Mouse (Mus musculus) G1E (cell line): Measurements from ENCODE around the gene Arhgap35. TPM values are rescaled to one million over a fixed set of nuclear protein-coding genes. Genes with fewer than 3 reads are reported as not detected.
A peak's percentile ranks its signal among the peaks of the same experiment; 100 is the strongest.
"Not testable (repeated sequence)": the region's sequence is repeated elsewhere in the genome, so short reads cannot be mapped to it uniquely, and the experiment has no call there.

Experiments
- ATAC-seq: 2 replicates; pipeline ENCODE4 v1.8.0; 2016; ENCODE audit warnings: mild to moderate bottlenecking; ENCODE audit not compliant: insufficient number of reproducible peaks, poor library complexity, low FRiP score, severe bottlenecking; ENCODE audit errors: extremely low read depth
- DNase-seq: peaks from one replicate; pipeline ENCODE4 v3.0.0; 2012; ENCODE audit warnings: low spot score
- H3K27me3 ChIP-seq: 2 replicates; pipeline ENCODE4 v1.6.1; 2012; ENCODE audit warnings: mild to moderate bottlenecking, low read length, inconsistent platforms; ENCODE audit not compliant: insufficient read depth
- H3K36me3 ChIP-seq: replicated peaks from 2 replicates; pipeline ENCODE3; 2012; ENCODE audit warnings: mild to moderate bottlenecking, inconsistent platforms
- H3K4me1 ChIP-seq: 2 replicates; pipeline ENCODE4 v1.6.1; 2012; ENCODE audit warnings: low read depth, low read length, inconsistent platforms, mixed read lengths; ENCODE audit not compliant: insufficient read depth
- H3K4me3 ChIP-seq: 2 replicates; pipeline ENCODE4 v1.5.1; 2012; ENCODE audit warnings: low read depth, mild to moderate bottlenecking, inconsistent platforms, low read length, moderate library complexity, mixed read lengths
- H3K9me3 ChIP-seq: replicated peaks from 2 replicates; pipeline ENCODE4 v1.6.1; 2012; ENCODE audit warnings: inconsistent platforms
- CTCF ChIP-seq: IDR thresholded peaks from 2 replicates; pipeline ENCODE4 v1.5.1; 2012; ENCODE audit warnings: low read depth, low read length, inconsistent platforms, mixed read lengths
- GATA1 ChIP-seq: IDR thresholded peaks from 2 replicates; pipeline ENCODE4 v1.6.1; 2012; ENCODE audit warnings: borderline replicate concordance, low read length, inconsistent platforms, mixed read lengths
- GATA2 ChIP-seq: IDR thresholded peaks from 2 replicates; pipeline ENCODE4 v1.6.1; 2012; ENCODE audit warnings: low read depth, low read length, inconsistent platforms, borderline replicate concordance
- POLR2AphosphoS5 ChIP-seq: IDR thresholded peaks from 2 replicates; pipeline ENCODE4 v1.6.1; 2012; ENCODE audit warnings: low read depth, low read length, inconsistent platforms; ENCODE audit not compliant: insufficient replicate concordance
- TAL1 ChIP-seq: conservative IDR thresholded peaks from 2 replicates; pipeline ENCODE4 v1.6.1; 2012; ENCODE audit warnings: low read depth, low read length, inconsistent platforms, mixed read lengths
- polyA plus RNA-seq: library from polyadenylated mRNA; stranded (reverse); fragments of >175 nt; gene quantifications from 2 replicates; pipeline ENCODE4 v1.2.3, GENCODE M21; 2012
- total RNA-seq, 2 experiments: library from RNA; stranded (forward) in 1 of 2; stranded (reverse) in 1 of 2; fragments of 200-1000 nt in 1 of 2; fragments of >200 nt in 1 of 2; fragmentation: Nextera tagmentation in 1 of 2; gene quantifications; 2 replicates each; pipeline ENCODE4 v1.2.3; 2014 to 2017

The Arhgap35 gene
- total and polyA plus RNA-seq, 3 experiments = 3.5 to 14.4 (median 8.0) TPM

GRCm38 (mm10) chr7:16608046-16608445 lies 6.7 kb downstream of the Arhgap35 start:
- no peaks in the 10 kb centered on the region for H3K9me3 ChIP-seq
- no peak overlapping the region for H3K4me3 ChIP-seq
- peaks cover 22% of the 10 kb centered on the region for H3K4me1 ChIP-seq
- DNase-seq (no peak), ATAC-seq (no peak)
- no peak for TF ChIP-seq GATA1
- no peak for TF ChIP-seq CTCF
- no peak for TF ChIP-seq POLR2AphosphoS5
- no peak for TF ChIP-seq GATA2
- no peak for TF ChIP-seq TAL1
- H3K36me3 ChIP-seq = peaks cover 38% of the 10 kb centered on the region
- H3K27me3 ChIP-seq = no peaks in the 10 kb centered on the region

DNA sequence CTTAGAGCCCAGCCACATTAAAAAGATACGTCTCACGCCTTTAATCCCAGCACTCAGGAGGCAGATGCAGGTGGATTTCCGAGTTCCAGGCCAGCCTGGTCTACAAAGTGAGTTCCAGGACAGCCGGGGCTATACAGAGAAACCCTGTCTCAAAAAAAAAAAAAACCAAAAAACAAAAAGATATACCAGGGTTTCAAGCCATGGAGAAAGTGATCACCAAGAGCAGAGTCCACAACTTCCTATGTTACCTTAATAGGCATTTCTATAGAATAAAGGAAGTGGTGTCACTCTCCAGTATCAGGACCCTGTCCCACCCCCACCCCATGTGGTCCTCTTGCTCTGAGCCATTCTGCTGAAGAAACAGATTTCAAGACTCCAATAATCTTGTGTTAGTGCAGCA lies 8.0 kb downstream of the Arhgap35 start:
- not testable (repeated sequence) for H3K27me3 ChIP-seq, H3K9me3 ChIP-seq, ATAC-seq, DNase-seq, H3K4me3 ChIP-seq
- H3K36me3 ChIP-seq = peaks cover 30% of the 10 kb centered on the region
- H3K4me1 ChIP-seq = peaks cover 24% of the 10 kb centered on the region

GRCm38 (mm10) chr7:16604141-16604540 lies 10.7 kb downstream of the Arhgap35 start:
- ATAC-seq (no peak), DNase-seq (no peak)
- Histone ChIP-seq H3K4me3 (no peak overlapping the region), H3K4me1 (peaks cover 39% of the 10 kb centered on the region), H3K9me3 (no peaks in the 10 kb centered on the region), H3K36me3 (peaks cover 14% of the 10 kb centered on the region), H3K27me3 (no peaks in the 10 kb centered on the region)
- TF ChIP-seq CTCF = no peak
- TF ChIP-seq TAL1 = no peak
- TF ChIP-seq GATA1 = no peak
- no peak for TF ChIP-seq GATA2
- TF ChIP-seq POLR2AphosphoS5 = no peak

DNA sequence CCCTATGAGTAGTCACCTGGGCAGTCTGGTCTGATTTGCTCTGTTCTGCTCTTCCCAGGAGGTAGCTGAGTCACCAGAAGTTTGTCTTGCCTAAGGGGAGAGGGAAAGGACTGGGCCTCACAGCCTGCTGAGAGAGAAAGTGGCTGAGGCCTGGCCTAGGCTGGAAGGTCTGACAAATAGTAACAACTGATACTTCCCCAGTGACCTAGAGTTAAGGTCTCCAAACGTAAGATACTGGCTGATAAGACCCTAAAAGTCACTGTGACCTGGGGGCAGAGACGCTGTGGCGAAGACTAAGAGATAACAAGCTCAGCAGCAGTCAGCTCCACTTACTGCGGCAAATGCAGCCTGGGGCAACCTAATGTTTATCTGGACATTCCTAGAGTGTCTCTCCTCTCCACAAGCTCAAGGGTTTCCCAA lies 13.1 kb downstream of the Arhgap35 start:
- TF ChIP-seq CTCF (no peak), TAL1 (no peak), GATA1 (no peak), POLR2AphosphoS5 (no peak), GATA2 (no peak)
- Histone ChIP-seq H3K36me3 (peaks cover 13% of the 10 kb centered on the region), H3K27me3 (no peaks in the 10 kb centered on the region), H3K9me3 (no peaks in the 10 kb centered on the region), H3K4me3 (no peak overlapping the region; the same call in 1 of the 2 replicates), H3K4me1 (peaks cover 52% of the 10 kb centered on the region)
- ATAC-seq = peak; percentile 89
- DNase-seq = peak; percentile 14

- DNase-seq (no peak), ATAC-seq (no peak)
- Histone ChIP-seq H3K9me3 (no peaks in the 10 kb centered on the region), H3K27me3 (no peaks in the 10 kb centered on the region), H3K4me3 (no peak overlapping the region), H3K4me1 (peaks cover 52% of the 10 kb centered on the region), H3K36me3 (peaks cover 21% of the 10 kb centered on the region)
- no peak for TF ChIP-seq GATA2
- no peak for TF ChIP-seq TAL1
- no peak for TF ChIP-seq GATA1
- TF ChIP-seq CTCF = no peak
- TF ChIP-seq POLR2AphosphoS5 = no peak
Measured at GRCm38 (mm10) chr7:16599006-16599405, 15.8 kb downstream of the Arhgap35 start.

DNA sequence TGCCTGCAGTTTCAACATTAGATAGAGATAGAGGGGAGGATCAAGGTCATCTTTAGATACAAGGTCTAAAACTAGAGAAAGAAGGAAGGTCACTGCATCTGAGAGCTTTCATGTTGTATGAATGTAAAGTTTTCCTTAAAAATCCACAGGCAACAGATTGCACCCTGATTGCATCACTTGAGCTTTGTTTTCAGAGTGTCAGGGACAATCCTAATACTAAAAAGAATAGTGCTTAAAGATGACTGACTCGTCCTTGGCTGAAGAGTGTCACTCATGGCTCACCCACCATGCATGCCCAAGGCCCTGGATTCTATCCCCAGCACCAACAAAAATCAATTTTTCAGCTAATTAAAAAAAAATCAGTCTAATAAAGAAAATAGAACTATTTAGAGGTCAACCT lies 23.5 kb downstream of the Arhgap35 start:
- H3K27me3 ChIP-seq = no peaks in the 10 kb centered on the region
- no peaks in the 10 kb centered on the region for H3K9me3 ChIP-seq
- H3K36me3 ChIP-seq = peaks cover 29% of the 10 kb centered on the region
- ATAC-seq (no peak), DNase-seq (no peak)
- no peak overlapping the region for H3K4me3 ChIP-seq
- H3K4me1 ChIP-seq = peaks cover 11% of the 10 kb centered on the region
- no peak for TF ChIP-seq CTCF
- no peak for TF ChIP-seq TAL1
- TF ChIP-seq POLR2AphosphoS5 = no peak
- TF ChIP-seq GATA1 = no peak
- no peak for TF ChIP-seq GATA2

GRCm38 (mm10) chr7:16587649-16588048 lies 27.1 kb downstream of the Arhgap35 start:
- ATAC-seq (no peak), DNase-seq (no peak)
- no peak overlapping the region for H3K4me3 ChIP-seq
- TF ChIP-seq TAL1 (no peak), GATA1 (no peak), CTCF (no peak)
- H3K36me3 ChIP-seq = peaks cover 15% of the 10 kb centered on the region
- H3K27me3 ChIP-seq = no peaks in the 10 kb centered on the region
- no peaks in the 10 kb centered on the region for H3K9me3 ChIP-seq
- peaks cover 18% of the 10 kb centered on the region for H3K4me1 ChIP-seq
